Mouse (Mus musculus) T-helper 1 cell (primary cell): ENCODE measurements around the gene Aif1.

ENCODE experiments used
- in situ Hi-C: fragments of 300-600 bp; cut with MboI, MseI; formaldehyde crosslinking; loops from one replicate; pipeline ENCODE4 v1.15.1; 2025; ENCODE audit warnings: high pct_unique_total_duplicates

Aif1 gene

GRCm38 (mm10) chr17:35166352-35167035, 9.4 kb downstream of the Aif1 start:
- in situ Hi-C loops = no loop called here

GRCm38 (mm10) chr17:35165451-35166155, 10.3 kb downstream of the Aif1 start:
- in situ Hi-C loops = no loop called here

GRCm38 (mm10) chr17:35164568-35165450, 11.1 kb downstream of the Aif1 start, which contains the start of gene Prrc2a:
Gene Prrc2a (minus strand): TSS chr17:35164897.
- in situ Hi-C loops = no loop called here

DNA sequence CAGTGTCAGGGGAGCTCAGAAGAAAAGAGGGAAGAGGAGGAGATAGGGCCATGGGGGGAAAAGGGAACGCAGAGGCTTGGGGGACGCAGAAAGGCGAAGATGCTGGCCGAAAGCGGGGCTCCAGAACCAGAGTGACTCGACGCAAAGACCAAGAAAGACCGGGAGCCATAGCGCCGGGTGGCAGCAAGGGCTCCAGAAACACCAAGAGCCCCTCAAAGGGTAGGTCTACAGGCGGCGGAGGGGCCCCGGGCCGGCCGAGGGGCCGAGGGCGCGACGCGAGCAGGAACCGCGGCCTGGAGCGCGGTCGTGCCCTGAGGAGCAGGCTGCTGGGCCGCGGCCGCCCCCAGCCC, 11.7 kb downstream of the Aif1 start:
- in situ Hi-C loops = no loop called here

DNA sequence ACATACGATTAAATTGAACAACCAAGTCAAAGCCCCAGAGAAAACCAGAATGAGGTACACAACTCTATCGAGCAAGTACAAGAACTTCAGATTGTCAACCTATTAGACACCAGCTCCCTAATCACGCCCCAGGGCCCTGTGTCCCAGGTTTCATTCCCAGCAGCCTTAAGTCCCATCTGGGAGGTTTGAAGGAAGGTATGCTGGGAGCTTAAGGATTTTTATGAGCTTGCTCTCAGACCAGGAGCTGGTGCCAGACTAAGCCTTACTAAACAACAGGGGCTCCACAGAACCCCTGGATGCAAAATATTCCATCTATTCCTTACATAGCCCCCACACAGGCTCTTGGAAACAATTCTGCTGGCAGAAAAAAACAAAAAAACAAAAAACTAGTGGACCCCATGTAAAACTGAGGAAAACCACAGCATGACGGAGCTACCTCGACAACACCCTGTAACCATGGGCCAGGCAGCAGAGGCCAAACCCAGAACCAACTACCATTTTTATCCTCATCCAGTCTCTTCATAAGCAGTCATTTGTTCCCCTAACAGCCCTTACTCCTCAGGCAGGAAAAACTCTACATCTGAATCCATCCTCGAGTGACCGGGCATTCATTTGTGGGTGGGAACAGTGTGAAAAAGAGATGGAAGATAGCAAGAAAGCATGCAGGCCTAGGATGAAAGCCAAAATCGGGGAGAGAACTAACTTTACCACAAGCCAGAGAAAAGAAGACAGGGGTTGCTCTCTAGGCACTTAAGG, 12.4 kb downstream of the Aif1 start:
- in situ Hi-C loops = no loop called here

DNA sequence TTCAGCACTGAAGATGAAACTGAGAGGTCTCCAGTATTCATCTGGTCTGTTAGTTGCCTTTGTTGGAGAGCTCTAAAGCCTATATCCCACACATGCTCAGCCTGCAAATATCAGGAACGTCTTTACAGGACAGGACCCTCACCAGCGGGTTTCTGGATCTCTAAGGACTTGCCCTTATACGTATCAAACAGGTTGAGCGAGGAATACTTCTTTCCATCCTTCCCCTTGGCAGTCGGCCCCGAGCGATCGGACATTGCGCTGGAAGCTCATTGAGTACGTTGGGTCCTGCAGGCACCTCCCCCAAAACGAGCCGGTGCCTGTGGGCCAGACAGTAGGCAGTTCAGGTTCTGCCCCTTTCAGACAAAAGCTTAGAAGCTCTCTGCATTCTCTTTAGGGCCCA, 13.1 kb downstream of the Aif1 start:
- in situ Hi-C loops = no loop called here

DNA sequence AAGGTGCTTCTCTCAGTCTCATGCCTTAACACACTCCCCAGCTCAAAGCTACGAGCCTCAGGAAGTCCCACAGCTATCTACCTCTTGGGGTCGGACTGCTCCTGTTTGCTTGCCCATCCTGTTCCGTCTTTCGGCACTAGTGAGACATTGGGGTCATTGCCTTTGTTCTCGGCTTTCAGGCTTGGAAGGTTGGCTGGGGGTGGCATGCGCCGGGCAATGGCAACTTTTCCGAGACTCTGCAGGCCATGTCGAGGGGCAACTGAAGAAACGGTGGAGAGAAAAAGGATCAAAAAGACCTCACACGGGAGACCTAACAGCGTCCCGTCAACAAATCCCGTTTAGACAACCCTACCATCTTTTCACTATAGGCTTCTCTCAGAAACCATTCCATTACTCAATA, 13.7 kb downstream of the Aif1 start:
- in situ Hi-C loops = no loop called here

GRCm38 (mm10) chr17:35161421-35161820, 14.4 kb downstream of the Aif1 start:
- in situ Hi-C loops = no loop called here

DNA sequence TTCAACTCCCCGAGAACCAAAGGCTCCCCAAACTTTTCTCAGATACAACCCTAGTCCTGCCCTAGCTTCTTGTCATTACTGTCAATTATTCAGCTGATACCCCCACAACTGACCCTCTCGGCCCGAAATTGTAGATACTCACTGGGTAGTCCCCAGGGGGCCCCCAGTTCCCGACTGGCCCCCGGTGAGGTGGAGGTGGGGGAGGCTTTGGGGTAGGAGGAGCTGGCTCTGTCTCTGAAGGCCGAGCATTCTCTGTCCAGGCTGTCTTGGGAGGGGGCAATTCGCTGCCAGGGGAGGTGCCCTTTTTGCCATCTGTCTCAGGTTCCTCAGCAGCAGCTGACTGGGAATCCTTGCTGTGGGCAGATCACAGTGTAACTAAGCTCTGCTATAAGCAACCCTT, 16.2 kb downstream of the Aif1 start:
- in situ Hi-C loops = no loop called here

DNA sequence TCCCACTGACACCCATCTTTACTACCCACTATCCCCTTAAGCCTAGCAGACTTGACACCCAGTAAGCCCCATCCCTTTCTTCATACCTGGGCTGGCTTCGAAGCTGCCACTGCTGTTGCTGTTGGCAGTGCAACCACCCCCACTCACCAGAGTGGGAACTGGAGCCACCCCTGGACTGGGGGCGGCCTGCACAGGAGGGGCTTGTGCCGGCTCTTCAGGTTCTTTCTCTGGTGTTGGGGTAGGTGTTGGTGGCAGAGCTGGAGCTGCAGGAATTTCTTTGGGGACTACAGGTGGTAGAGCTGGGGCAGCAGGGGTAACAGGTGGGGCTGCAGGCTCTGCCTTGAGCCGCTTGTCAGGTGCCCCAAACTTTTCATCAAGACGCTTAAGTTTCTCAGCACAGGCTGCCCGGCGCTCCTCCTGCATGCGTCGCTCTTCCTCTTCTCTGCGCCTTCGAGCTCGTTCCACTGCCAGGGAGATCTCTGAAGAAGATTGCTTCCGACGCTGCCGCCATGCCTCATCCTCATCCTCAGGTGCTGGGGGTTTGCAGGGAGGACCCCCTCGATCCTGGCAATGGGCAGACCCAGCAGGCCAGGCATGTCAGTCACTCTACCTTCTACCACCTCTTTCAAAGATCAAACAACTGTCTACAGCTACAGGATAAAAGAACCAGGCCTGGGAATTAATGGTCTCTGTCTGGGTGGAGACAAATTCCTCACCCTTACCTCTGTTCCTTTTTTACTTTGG, 16.8 kb downstream of the Aif1 start:
- in situ Hi-C loops = no loop called here

DNA sequence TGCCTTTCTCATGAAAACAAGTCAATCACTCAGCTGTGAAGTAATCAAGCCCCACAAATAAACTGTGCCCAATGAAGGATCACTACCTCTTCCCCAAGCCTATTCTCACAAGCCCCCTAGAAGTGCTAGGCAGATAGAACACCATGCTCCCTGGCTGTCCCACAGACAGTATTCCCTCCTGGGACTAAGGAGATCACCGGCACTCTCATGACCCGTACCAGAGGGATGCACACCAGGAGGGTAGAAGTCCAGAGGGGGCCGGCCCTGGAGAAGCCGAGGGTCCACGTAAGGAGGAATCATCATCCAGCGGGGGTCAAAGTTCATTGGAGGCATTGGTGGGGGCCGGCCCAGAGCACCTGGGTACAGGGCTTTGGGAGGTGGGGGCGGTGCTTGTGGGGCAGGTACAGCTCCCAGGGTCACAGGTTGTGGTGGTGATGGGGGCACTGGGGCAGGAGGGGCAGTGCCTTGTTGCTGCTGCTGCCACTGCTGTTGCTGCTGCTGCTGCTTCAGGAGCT, 18.1 kb downstream of the Aif1 start:
- in situ Hi-C loops = no loop called here

GRCm38 (mm10) chr17:35157254-35157653, 18.6 kb downstream of the Aif1 start:
- in situ Hi-C loops = no loop called here

DNA sequence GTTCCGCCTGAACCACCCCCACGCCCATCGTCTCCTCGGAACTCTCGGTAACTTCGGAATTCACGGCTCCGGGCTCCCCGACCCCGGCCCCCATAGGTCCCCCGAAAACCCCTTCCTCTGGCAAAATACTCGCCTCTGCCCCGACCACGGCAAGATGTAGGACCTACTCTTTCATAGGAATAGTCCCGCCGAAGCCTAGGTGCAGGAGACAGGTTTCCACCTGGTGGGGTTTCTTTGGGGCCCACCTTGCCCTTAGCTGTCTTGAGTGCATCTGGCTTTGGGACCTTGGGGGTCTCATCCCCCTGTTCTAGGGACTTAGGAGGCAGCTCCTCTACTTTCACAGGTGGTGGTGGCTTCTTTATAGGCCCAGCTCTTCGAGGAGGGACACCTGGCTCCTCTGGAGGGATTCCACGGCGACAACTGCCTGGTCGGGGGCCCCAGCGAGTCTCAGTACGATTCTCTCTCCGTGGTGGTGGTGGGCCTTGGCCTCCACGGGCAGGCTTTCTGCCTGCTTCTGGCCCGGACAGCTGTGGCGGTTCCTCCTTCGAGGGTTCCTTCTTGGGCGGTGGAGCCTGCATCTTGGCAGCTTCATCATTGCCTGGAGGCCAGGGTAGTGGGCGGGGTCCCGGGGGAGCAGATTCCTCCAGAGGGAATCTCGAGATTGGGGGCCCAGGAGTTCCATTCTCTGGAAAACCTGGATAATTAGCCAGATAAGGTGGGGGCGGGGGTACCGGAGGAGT, 19.2 kb downstream of the Aif1 start:
- in situ Hi-C loops = no loop called here

DNA sequence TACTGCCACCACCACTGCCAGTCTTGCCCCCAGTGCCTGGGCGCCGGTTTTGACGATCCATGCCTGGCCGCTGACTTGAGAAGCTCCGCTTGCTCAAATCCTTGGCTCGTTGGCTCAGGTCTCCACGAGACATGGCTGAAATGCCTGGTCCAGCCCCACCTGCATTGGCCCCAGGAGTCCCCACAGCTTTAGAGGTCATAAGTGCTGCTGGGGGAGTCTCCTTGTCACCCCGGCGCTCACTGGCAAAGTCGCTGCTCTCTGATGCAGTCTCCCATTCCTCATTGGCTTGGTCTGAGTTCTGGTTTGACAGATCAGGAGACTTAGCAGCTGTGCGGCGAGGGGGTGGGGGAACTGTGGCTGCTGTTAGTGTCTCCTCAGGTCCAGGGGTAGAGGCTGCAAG, 20.4 kb downstream of the Aif1 start:
- in situ Hi-C loops = no loop called here

GRCm38 (mm10) chr17:35154616-35155015, 21.3 kb downstream of the Aif1 start:
- in situ Hi-C loops = no loop called here

DNA sequence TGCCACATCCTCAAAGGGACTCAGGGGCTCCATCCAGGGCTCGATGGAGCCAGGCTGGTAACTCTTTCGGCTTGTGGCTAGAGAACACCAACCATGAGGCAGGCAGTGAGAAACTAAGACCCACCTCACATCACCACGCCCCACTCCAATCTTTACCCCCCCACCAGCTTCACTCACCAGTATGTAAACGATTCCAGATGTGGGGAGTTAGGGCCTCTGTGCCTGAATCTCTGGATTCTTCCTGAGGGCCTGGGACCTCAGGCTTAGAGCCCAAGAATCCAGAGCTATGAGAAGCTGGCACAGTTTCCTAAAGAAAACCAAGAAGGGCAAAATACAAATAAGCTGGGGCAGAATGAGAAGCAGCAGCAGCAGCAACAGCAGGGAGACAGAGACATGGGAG, 21.9 kb downstream of the Aif1 start:
- in situ Hi-C loops = no loop called here

GRCm38 (mm10) chr17:35153077-35153476, 22.8 kb downstream of the Aif1 start:
- in situ Hi-C loops = no loop called here

- in situ Hi-C loops = no loop called here
Observed at GRCm38 (mm10) chr17:35152121-35152520, 23.7 kb downstream of the Aif1 start.

- in situ Hi-C loops = no loop called here
Observed at GRCm38 (mm10) chr17:35147922-35148639, 27.8 kb downstream of the Aif1 start.
